Mouse (Mus musculus) ES-Bruce4 (cell line): ENCODE measurements around the gene Rnf121.
"Not testable (repeated sequence)": the region's sequence is repeated elsewhere in the genome, so short reads cannot be mapped to it uniquely, and the experiment has no call there.

Source experiments
- CTCF ChIP-seq: IDR thresholded peaks from one replicate; pipeline ENCODE4 v1.8.1; 2011; ENCODE audit warnings: low read depth, low read length
- POLR2A ChIP-seq: IDR thresholded peaks from one replicate; pipeline ENCODE4 v1.8.1; 2011; ENCODE audit warnings: low read length; ENCODE audit not compliant: insufficient read depth

- TF ChIP-seq POLR2A, CTCF: not testable (repeated sequence)
These were observed 44.3 kb downstream of the Rnf121 start for GRCm38 (mm10) chr7:102020934-102021333.
